Mouse (Mus musculus) layer of hippocampus, postnatal 25 days (tissue): Measurements from ENCODE around the gene Sort1. TPM values are rescaled to one million over a fixed set of nuclear protein-coding genes. Genes with fewer than 3 reads are reported as not detected.

Experiments
- total RNA-seq, 2 experiments: library from RNA; stranded (reverse); gene quantifications; 2 replicates each; pipeline ENCODE4 v1.2.3; 2021

Sort1 gene
- total RNA-seq, 2 experiments from 2014 or later, result 349 to 354 TPM

Other genes with a start within 250 kb of the Sort1 start
- 10 to 100 TPM; 12.0 to 12.1 TPM for gene Gstm4, start 239.2 kb upstream of the Sort1 start, total RNA-seq
- 10 to 100 TPM; 69.8 to 76.2 TPM for gene Ampd2, start 197.4 kb upstream of the Sort1 start, total RNA-seq
- gene Gnat2, start 191.3 kb upstream of the Sort1 start, total RNA-seq, result not detected
- gene Gnai3, start 137.9 kb upstream of the Sort1 start, total RNA-seq, result 10 to 100 TPM; 31.6 to 31.9 TPM
- 10 to 100 TPM; 15.2 to 18.6 TPM for gene Gpr61, start 129.2 kb upstream of the Sort1 start, total RNA-seq
- gene Amigo1, start 97.7 kb upstream of the Sort1 start, total RNA-seq, result 10 to 100 TPM; 66.8 to 67.7 TPM
- 10 to 100 TPM; 14.3 to 17.1 TPM for gene Cyb561d1, start 82.9 kb upstream of the Sort1 start, total RNA-seq
- gene Atxn7l2, start 73.1 kb upstream of the Sort1 start, total RNA-seq, result 10 to 100 TPM; 19.5 to 31.1 TPM
- gene Sypl2, start 57.4 kb upstream of the Sort1 start, total RNA-seq, result 1 to 10 TPM; 2.9 to 3.6 TPM
- gene Psma5, start 27.2 kb upstream of the Sort1 start, total RNA-seq, result 10 to 100 TPM; 67.7 to 79.0 TPM
- gene Mybphl, start 80.8 kb downstream of the Sort1 start, total RNA-seq, result 1 to 10 TPM in 1 of 2 experiments, under 1 TPM in 1; 0.49 to 1.1 TPM
- 10 to 100 TPM; 15.5 to 17.3 TPM for gene Psrc1, start 99.8 kb downstream of the Sort1 start, total RNA-seq
- 100 to 1,000 TPM; 172 to 199 TPM for gene Celsr2, start 131.5 kb downstream of the Sort1 start, total RNA-seq
- 100 to 1,000 TPM; 187 to 207 TPM for gene Sars, start 161.1 kb downstream of the Sort1 start, total RNA-seq